Mouse (Mus musculus) erythroblast, embryonic 14.5 days (primary cell): ENCODE data around the gene 4932438A13Rik. TPM values are rescaled to one million over a fixed set of nuclear protein-coding genes. Genes with fewer than 3 reads are reported as not detected.

Experiments used
- H3K27me3 ChIP-seq: 2 replicates; pipeline ENCODE4 v1.6.1; 2012; ENCODE audit warnings: inconsistent platforms; ENCODE audit not compliant: control insufficient read depth
- H3K36me3 ChIP-seq: 2 replicates; pipeline ENCODE4 v1.6.1; 2012; ENCODE audit warnings: mild to moderate bottlenecking, inconsistent platforms; ENCODE audit not compliant: control insufficient read depth
- H3K4me1 ChIP-seq: 2 replicates; pipeline ENCODE4 v1.6.1; 2012; ENCODE audit warnings: inconsistent platforms; ENCODE audit not compliant: control insufficient read depth
- H3K4me3 ChIP-seq: replicated peaks from 2 replicates; pipeline ENCODE3; 2012; ENCODE audit warnings: moderate library complexity, mild to moderate bottlenecking, inconsistent platforms
- H3K9me3 ChIP-seq: 2 replicates; pipeline ENCODE4 v1.6.1; 2012; ENCODE audit warnings: low read length, inconsistent platforms, mixed read lengths; ENCODE audit not compliant: control insufficient read depth
- GATA1 ChIP-seq: IDR thresholded peaks from 2 replicates; pipeline ENCODE4 v1.6.1; 2012; ENCODE audit warnings: low read length, inconsistent platforms, mixed read lengths
- TAL1 ChIP-seq: IDR thresholded peaks from 3 replicates; pipeline ENCODE4 v1.6.1; 2012; ENCODE audit warnings: low read length, inconsistent platforms, mixed read lengths
- polyA plus RNA-seq: library from polyadenylated mRNA; stranded (reverse); fragments of >175 nt; gene quantifications from 2 replicates; pipeline ENCODE4 v1.2.3, GENCODE M21; 2012

4932438A13Rik gene
- polyA plus RNA-seq, 1 experiment: 0.08 TPM

DNA sequence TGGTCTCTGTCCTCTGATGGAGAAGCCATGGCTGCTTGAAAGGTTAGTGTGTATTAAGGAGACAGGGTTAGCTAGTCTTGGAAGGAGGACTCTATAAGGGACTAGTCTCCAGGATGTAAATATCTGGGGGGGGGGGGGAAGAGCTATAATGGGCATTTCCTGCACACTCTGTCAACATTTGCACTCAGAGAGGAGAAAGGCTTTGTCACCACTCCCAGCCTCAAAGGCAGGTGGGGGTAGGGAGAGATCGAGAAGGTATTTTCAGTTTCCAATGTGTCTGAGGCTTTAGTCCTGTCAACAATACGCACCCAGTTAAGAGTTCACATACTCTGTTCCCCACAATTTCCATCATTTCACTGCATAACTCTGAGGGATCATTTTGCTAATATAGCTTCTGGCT is 28.1 kb upstream of the 4932438A13Rik start:
- Histone ChIP-seq H3K9me3 (no peaks in the 10 kb centered on the region), H3K27me3 (no peaks in the 10 kb centered on the region), H3K4me1 (no peaks in the 10 kb centered on the region), H3K36me3 (no peaks in the 10 kb centered on the region), H3K4me3 (no peak overlapping the region)
- TF ChIP-seq TAL1: no peak
- no peak for TF ChIP-seq GATA1

DNA sequence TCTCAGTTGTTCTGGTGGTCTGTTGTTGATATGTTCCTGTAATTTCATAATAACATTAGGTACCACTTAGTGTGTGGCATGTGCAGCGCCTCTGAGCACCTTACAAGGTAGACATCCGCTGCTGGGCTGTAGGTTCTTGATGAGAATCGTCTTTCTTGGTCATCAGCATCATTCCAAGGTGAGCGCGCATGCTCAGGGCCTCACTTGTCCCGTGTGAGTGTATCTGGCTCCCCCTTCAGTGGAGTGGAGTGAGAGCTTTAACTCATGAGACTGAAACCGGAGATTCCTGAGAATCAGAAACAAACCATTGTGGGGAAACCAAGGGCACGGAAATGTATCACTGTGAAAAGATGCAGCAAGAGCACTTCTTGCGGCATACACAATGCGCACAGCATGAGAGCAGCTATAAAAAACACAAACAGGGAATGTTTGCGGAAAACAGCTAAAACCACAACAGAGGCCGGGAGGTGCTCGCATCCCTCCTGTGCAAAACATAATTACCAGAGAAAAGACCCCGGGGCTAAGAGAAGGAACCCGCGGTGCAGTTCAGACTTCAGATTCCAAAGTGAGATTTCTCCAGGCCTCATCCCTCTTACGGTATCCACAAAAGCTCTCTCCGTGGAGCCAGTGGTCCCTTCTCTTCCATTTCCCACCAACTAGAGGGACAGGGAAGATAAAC is 27.2 kb upstream of the 4932438A13Rik start:
- Histone ChIP-seq H3K27me3 (no peaks in the 10 kb centered on the region), H3K9me3 (no peaks in the 10 kb centered on the region), H3K4me1 (no peaks in the 10 kb centered on the region), H3K4me3 (no peak overlapping the region), H3K36me3 (no peaks in the 10 kb centered on the region)
- no peak for TF ChIP-seq GATA1
- TF ChIP-seq TAL1: no peak

DNA sequence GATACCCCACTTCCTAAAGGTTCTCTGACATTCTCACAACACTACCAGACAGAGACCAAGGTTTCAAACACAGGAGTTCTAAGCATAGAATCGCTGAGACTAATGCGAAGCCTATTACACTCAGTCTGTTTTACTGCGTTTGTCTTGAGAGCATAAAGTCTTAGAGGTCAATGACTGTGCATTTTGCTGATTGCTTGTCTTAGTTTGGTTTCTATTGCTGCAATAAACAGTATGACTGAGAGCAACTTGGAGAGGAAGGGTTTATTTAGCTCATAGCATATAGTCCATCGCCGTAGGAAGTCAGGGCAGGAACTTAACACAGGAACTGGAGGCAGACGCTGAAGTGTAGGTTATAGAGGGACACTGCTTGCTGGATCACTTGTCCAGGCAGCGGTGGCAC is 26.1 kb upstream of the 4932438A13Rik start:
- Histone ChIP-seq H3K9me3 (no peaks in the 10 kb centered on the region), H3K36me3 (no peaks in the 10 kb centered on the region), H3K4me3 (no peak overlapping the region), H3K4me1 (no peaks in the 10 kb centered on the region), H3K27me3 (no peaks in the 10 kb centered on the region)
- TF ChIP-seq GATA1 (no peak), TAL1 (no peak)

DNA sequence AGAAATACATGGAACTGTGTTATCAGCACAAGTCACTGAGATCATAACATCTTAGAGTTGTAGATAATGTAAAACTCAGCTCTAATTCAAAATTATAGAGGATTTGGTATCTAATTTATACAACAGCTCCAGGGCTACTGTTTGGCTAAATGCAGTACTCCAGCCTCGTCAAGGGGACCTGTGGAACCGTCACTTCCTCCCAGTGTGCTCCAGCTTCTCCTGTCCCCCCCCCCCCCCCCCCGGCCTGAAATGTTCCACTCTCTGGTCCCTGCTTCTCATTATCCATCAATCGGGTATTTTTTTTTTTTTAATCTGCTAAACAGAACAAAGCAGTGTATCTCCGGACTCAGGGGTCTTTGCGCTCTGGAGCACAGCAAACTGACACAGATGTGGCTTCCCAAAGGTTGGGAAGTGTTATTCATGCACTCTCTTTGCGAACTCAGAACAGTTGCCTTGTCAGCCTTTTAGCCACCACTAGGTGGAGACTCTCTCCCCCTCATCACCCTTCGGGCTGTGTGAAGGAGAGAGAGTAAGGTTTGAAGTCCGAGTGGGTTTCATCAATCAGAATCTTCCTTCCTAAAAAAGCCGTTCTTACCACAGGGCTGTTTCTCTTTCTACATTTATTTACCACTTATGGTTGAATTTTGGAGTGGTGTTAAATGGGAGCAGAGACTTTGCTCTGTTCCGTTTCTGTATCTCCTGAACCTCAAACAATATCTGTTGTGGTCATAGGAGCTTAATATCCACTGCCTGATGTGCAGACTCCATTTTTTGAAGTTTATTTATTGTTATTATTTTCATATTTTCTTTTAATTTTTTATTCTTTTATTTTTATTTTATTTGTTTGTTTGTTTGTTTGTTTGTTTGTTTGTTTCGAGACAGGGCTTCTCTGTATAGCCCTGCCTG is 22.0 kb upstream of the 4932438A13Rik start:
- Histone ChIP-seq H3K9me3 (peaks cover 5% of the 10 kb centered on the region; the same call in 1 of the 2 replicates), H3K4me1 (no peaks in the 10 kb centered on the region), H3K4me3 (no peak overlapping the region), H3K27me3 (no peaks in the 10 kb centered on the region), H3K36me3 (no peaks in the 10 kb centered on the region)
- TF ChIP-seq GATA1 (no peak), TAL1 (no peak)

DNA sequence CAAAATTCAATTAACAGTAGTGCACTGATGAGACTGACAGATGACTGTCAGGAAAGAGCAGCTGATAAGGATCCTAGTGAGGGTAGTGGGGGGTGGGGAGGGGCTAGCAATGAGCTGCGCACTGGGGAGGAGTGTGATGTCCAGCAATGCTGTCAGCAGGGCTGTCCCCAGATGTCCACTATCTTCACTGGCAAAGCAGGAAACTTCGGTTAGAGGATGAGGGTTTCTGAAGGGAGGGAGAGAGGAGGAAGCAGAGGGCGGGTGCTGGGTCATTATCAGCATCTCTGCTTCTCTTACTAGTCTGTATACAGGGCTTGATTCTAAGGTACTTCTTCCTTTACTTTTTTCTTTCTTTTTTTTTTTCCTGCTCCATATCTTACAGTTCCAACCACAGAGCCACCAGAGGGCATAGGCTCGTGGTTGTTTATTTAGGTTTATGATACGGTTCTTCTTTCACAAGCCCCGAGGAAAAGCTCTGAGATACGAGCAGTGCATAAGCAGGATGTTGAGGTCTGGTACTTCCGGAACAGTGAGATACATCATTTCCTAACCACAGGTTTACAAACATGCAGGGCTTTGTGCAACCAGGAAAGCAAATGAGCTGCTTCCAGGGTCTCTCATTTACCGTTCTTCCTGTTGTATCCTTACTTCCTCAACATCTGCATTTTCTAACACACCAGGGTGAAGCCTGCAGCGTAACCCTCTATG is 9.0 kb upstream of the 4932438A13Rik start:
- Histone ChIP-seq H3K27me3 (no peaks in the 10 kb centered on the region), H3K4me1 (peaks cover 8% of the 10 kb centered on the region), H3K4me3 (peak overlapping the region; percentile 28), H3K36me3 (no peaks in the 10 kb centered on the region), H3K9me3 (no peaks in the 10 kb centered on the region)
- TF ChIP-seq TAL1: no peak
- TF ChIP-seq GATA1: no peak

DNA sequence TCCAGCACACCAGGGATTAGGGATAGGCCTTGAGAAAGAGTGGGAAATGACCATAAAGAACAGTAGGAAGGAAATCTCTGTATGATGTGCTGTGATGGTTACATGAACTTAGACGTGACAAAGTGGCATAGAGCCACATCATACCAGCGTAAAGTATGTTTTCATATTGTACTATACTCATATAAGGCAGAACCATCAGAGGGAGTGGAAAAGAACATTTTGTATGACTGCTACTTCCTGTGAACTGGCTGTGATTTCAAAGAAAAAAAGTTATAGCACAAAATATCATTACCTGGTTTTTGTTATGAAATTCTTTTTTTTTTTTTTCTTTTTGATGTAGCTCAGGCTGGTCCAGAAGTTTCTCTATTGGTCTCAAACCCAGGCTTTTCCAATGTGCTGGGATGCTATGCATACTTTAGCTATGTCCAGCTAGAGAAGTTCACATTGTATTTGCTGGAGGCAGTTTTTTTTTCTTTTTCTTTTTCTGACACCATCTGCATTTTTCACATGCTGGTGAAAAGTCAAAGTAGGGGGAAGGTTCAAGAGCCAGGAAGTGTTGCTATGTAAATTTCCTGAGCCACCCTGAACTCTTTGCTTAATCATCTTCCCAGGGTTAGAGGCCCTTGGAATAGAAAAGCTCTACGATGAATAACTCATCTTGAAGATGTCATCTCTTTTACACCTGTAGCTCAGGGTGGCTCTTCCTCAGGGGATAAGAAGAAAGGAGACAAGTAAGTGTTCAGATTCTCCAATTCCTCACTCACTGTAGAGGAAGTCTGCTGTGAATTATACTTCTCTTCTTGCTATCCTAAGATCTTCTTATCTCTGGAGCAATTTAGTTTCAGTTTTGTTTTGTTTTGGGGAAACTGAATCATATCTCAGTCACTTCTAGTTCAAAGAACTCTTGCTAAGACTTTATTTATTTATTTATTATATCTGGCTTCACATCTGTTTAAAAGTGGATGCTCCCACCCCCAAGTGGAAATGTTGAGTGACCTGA is 1.2 kb upstream of the 4932438A13Rik start:
- H3K9me3 ChIP-seq: no peaks in the 10 kb centered on the region
- H3K4me1 ChIP-seq: peaks cover 20% of the 10 kb centered on the region
- no peaks in the 10 kb centered on the region for H3K27me3 ChIP-seq
- TF ChIP-seq GATA1 (no peak), TAL1 (no peak)
- peaks cover 7% of the 10 kb centered on the region for H3K36me3 ChIP-seq
- peak overlapping the region; percentile 94 for H3K4me3 ChIP-seq

DNA sequence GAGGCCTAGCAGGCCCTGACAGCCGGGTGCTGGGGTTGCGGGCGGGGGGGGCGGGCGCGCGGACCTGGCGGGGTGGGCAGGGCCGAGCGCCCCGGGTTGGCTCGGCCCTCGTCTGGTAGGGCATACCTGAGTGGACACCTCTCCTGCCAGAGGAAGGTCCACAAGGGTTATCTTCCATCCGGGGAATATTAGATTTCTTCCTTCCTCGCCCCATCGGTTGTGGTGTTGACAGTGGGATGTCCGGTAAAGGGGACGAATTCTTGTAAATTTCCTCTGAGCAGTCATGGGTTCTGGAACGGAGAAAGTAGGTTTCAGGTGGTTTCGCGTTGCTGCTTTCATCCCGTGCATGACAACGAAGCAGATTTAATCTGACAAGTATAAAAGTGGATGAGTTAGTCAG is 523 bp downstream of the 4932438A13Rik start:
- H3K9me3 ChIP-seq: no peaks in the 10 kb centered on the region
- no peaks in the 10 kb centered on the region for H3K27me3 ChIP-seq
- H3K4me3 ChIP-seq: peak overlapping the region; percentile 94
- peaks cover 20% of the 10 kb centered on the region for H3K4me1 ChIP-seq
- H3K36me3 ChIP-seq: peaks cover 11% of the 10 kb centered on the region
- TF ChIP-seq TAL1 (no peak), GATA1 (no peak)

DNA sequence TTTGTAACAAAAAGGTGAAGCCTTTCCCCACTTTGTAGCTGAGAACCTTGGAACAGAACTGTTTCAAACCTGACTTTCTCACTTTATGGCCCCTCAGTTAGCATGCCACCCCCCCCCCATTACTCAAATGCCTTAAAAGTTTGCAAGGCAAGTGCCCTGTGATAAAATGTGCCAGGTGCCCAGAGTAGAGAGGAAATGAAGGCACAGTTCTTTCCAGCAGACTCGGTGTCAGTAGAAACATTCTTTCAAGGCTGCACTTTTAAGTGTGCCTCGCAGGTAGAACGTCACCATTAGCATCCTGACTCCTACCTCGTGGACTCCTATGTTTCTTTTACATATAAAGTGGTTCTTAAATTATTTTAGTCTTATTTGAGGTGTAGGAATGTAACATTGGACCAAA is 977 bp downstream of the 4932438A13Rik start:
- no peak for TF ChIP-seq TAL1
- no peak for TF ChIP-seq GATA1
- H3K36me3 ChIP-seq: peaks cover 11% of the 10 kb centered on the region
- no peaks in the 10 kb centered on the region for H3K9me3 ChIP-seq
- H3K4me3 ChIP-seq: peak overlapping the region; percentile 94
- no peaks in the 10 kb centered on the region for H3K27me3 ChIP-seq
- peaks cover 20% of the 10 kb centered on the region for H3K4me1 ChIP-seq
